Mouse (Mus musculus): ENCODE measurements around the gene Olfr139.

The Olfr139 gene

DNA sequence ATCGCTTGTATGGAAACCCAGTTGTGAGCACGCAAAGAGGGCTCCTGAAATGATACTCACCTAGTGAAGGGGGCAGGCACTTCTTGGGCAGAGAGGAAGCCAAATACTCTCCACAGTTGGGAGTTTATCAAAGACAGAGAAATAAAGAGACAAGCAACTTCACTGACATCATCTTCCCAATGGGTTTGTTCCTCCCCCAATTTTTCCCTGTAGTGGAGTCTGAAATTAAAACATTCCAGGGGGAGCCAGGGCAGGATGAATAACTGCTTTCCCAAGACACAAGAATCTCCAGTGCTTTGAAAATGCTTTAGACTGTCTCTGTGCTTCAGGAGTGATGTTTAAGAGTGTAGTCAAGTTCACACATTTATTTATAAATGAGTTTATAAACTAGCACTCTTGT lies at the start of gene Olfr139, which contains the start of gene Olfr399:
Gene Olfr139 (minus strand): TSS at position 101 of the 400 bp plus-strand sequence.
Gene Olfr399 (minus strand): TSS at position 165 of the 400 bp plus-strand sequence.
- in situ Hi-C loops (cut with MboI; ENCODE audit: low pct_unique_long_range_greater_than_20kb in 1 of 2, low sequenced_read_pairs in 2 of 2, unreplicated experiment in 1 of 2): no loop called here

DNA sequence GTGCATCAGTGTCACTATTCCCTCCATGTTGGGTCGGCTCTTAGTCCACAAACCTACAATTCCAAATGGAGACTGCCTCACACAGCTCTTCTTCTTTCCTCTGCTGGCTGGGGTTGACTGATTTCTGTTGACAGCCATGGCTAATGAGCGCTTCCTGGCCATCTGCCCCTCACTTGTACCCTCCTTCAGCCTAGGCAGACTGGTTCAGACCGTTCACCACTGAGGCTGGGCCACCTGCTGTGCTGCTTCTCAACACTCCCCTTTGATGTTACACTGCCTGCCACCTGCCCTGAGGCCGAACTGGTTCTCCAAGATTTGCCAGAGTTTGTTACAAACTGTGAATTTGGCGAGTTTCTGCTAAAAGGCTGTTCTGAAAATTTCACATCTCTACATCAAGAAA lies 48.7 kb upstream of the Olfr139 start:
- in situ Hi-C loops (cut with MboI; ENCODE audit: low pct_unique_long_range_greater_than_20kb in 1 of 2, low sequenced_read_pairs in 2 of 2, unreplicated experiment in 1 of 2): no loop called here

GRCm38 (mm10) chr11:74101507-74101906 lies 45.2 kb upstream of the Olfr139 start:
- in situ Hi-C loops (cut with MboI; ENCODE audit: low pct_unique_long_range_greater_than_20kb in 1 of 2, low sequenced_read_pairs in 2 of 2, unreplicated experiment in 1 of 2): no loop called here

- in situ Hi-C loops (cut with MboI; ENCODE audit: low pct_unique_long_range_greater_than_20kb in 1 of 2, low sequenced_read_pairs in 2 of 2, unreplicated experiment in 1 of 2): no loop called here
These were observed 44.4 kb upstream of the Olfr139 start for GRCm38 (mm10) chr11:74100724-74101123.

DNA sequence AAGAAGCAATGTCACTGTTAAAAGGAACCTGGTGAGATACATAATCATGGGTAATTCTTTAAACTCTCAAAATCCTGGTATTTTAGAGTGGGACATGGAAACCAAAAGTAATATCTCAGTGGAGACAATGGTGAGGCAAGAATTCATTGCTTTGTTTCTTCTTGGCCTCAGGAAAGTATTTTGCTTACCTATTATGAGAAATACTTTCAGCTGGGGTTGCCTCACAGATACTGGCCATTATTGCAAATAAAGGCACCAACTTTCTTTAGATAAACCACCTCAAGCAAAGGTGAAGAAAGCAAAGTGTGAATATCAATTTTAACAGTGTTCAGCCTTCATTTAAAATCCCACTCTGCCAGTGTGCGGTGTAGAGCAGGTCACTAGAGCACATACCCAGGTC lies 13.3 kb upstream of the Olfr139 start, which contains the start of gene Zfp616:
Gene Zfp616 (plus strand): TSS at position 301 of the 400 bp plus-strand sequence.
- in situ Hi-C loops (cut with MboI; ENCODE audit: low pct_unique_long_range_greater_than_20kb in 1 of 2, low sequenced_read_pairs in 2 of 2, unreplicated experiment in 1 of 2): no loop called here

DNA sequence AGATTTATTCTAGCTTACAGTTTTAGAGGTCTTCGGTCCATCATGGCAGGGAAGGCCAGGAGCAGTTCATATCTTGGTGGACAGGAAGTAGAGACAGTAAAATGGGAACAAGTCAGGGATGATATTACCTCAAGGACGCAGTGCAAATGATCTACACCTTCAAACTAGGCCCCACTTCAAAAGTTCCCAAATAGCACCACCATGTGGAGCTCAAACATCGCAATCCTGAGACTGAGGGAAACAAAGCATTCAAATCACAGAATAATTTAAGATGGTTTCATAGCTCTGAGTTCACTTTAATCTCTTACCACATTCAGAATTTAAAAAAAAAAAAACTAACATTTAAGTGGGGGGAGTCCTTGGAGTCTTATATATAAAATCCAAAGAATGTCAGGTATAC lies 5.0 kb downstream of the Olfr139 start:
- in situ Hi-C loops (cut with MboI; ENCODE audit: low pct_unique_long_range_greater_than_20kb in 1 of 2, low sequenced_read_pairs in 2 of 2, unreplicated experiment in 1 of 2): no loop called here

Data from mouse embryonic stem cell (cell line).